In genomic region chr1:191910646-191911045, GRCm38 (mm10) we compare ENCODE assay signal across 8 mouse cellular contexts. TPM values are rescaled to one million over a fixed set of nuclear protein-coding genes. Genes with fewer than 3 reads are reported as not detected.
DNase-seq lines count a peak whose midpoint lies in the region; ATAC-seq lines count a peak whose summit lies in the region.

No protein-coding gene starts in this region.

- WGBS in hindbrain, embryonic 12.5 days, result 76% methylated on average over 3 of the region's 3 CpGs
- 87% methylated on average over 3 of the region's 3 CpGs for WGBS in hindbrain, embryonic 11.5 days
- WGBS in embryonic facial prominence, embryonic 13.5 days, result 74% methylated on average over 3 of the region's 3 CpGs
- 25% methylated on average over 3 of the region's 3 CpGs for WGBS in macrophage (ENCODE audit: missing documents)
- 84% methylated on average over 3 of the region's 3 CpGs for WGBS in forebrain, embryonic 10.5 days

- no peaks in the 10 kb centered on the region for H3K27me3 ChIP-seq in hindbrain, embryonic 12.5 days
- no peaks in the 10 kb centered on the region for H3K27me3 ChIP-seq in hindbrain, embryonic 11.5 days (ENCODE audit: control insufficient read depth, insufficient read depth, low read length)
- H3K27me3 ChIP-seq in embryonic facial prominence, embryonic 13.5 days, result no peaks in the 10 kb centered on the region
- peaks cover under 1% of the 10 kb centered on the region; the same call in 1 of the 2 replicates for H3K27me3 ChIP-seq in forebrain, embryonic 10.5 days (ENCODE audit: poor library complexity, severe bottlenecking)

- no peak overlapping the region for H3K27ac ChIP-seq in hindbrain, embryonic 12.5 days
- H3K27ac ChIP-seq in hindbrain, embryonic 11.5 days (ENCODE audit: low read depth, low read length), result no peak overlapping the region
- no peak overlapping the region for H3K27ac ChIP-seq in embryonic facial prominence, embryonic 13.5 days
- peak overlapping the region; percentile 15 for H3K27ac ChIP-seq in macrophage
- no peak overlapping the region for H3K27ac ChIP-seq in forebrain, embryonic 10.5 days

- H3K4me2 ChIP-seq in hindbrain, embryonic 12.5 days (replicated peaks), result peak overlapping the region; percentile 11; the same call in 1 of the 2 replicates
- no peak overlapping the region for H3K4me2 ChIP-seq in hindbrain, embryonic 11.5 days (replicated peaks; ENCODE audit: low read depth, low read length)
- peak overlapping the region; percentile 34 for H3K4me2 ChIP-seq in embryonic facial prominence, embryonic 13.5 days

- ATAC-seq in hindbrain, embryonic 12.5 days (ENCODE audit: low FRiP score), result no peak
- no peak for ATAC-seq in hindbrain, embryonic 11.5 days (ENCODE audit: low FRiP score)
- no peak for ATAC-seq in embryonic facial prominence, embryonic 13.5 days (ENCODE audit: insufficient number of reproducible peaks, insufficient read depth, low FRiP score, low TSS enrichment, low read depth)

- no peaks in the 10 kb centered on the region for H3K9me3 ChIP-seq in hindbrain, embryonic 12.5 days (replicated peaks)
- H3K9me3 ChIP-seq in hindbrain, embryonic 11.5 days (ENCODE audit: control insufficient read depth, low read length), result no peaks in the 10 kb centered on the region
- H3K9me3 ChIP-seq in embryonic facial prominence, embryonic 13.5 days, result no peaks in the 10 kb centered on the region
- H3K9me3 ChIP-seq in forebrain, embryonic 10.5 days, result no peaks in the 10 kb centered on the region

- peaks cover 36% of the 10 kb centered on the region for H3K4me1 ChIP-seq in hindbrain, embryonic 12.5 days
- H3K4me1 ChIP-seq in hindbrain, embryonic 11.5 days (replicated peaks; ENCODE audit: control insufficient read depth, insufficient read depth, low read length), result peaks cover 6% of the 10 kb centered on the region
- peaks cover 41% of the 10 kb centered on the region for H3K4me1 ChIP-seq in embryonic facial prominence, embryonic 13.5 days
- peaks cover 56% of the 10 kb centered on the region for H3K4me1 ChIP-seq in forebrain, embryonic 10.5 days

- DNase-seq in hindbrain, embryonic 11.5 days (ENCODE audit: low spot score), result no peak
- DNase-seq in kidney, adult 18-20 months, result peak; percentile 48
- DNase-seq in adrenal gland, adult (ENCODE audit: inconsistent age in 2 of 2, low spot score in 1 of 2), result no peak
- no peak for DNase-seq in thymus, adult 18-20 months
- DNase-seq in forebrain, embryonic 10.5 days (ENCODE audit: extremely low spot score, low spot score), result no peak

- H3K4me3 ChIP-seq in hindbrain, embryonic 12.5 days, result no peak overlapping the region
- H3K4me3 ChIP-seq in hindbrain, embryonic 11.5 days (ENCODE audit: low read depth, low read length), result no peak overlapping the region
- H3K4me3 ChIP-seq in embryonic facial prominence, embryonic 13.5 days, result no peak overlapping the region
- H3K4me3 ChIP-seq in macrophage (ENCODE audit: inconsistent target), result no peak overlapping the region
- H3K4me3 ChIP-seq in forebrain, embryonic 10.5 days, result no peak overlapping the region

- H3K9ac ChIP-seq in hindbrain, embryonic 12.5 days, result no peak overlapping the region
- no peak overlapping the region for H3K9ac ChIP-seq in hindbrain, embryonic 11.5 days (ENCODE audit: low read depth, low read length)
- H3K9ac ChIP-seq in embryonic facial prominence, embryonic 13.5 days, result no peak overlapping the region

- H3K36me3 ChIP-seq in hindbrain, embryonic 12.5 days, result peaks cover 8% of the 10 kb centered on the region
- H3K36me3 ChIP-seq in hindbrain, embryonic 11.5 days (ENCODE audit: control insufficient read depth, insufficient read depth, low read length), result no peaks in the 10 kb centered on the region
- peaks cover 22% of the 10 kb centered on the region for H3K36me3 ChIP-seq in embryonic facial prominence, embryonic 13.5 days
- H3K36me3 ChIP-seq in macrophage (ENCODE audit: inconsistent target), result peaks cover 17% of the 10 kb centered on the region; the same call in 1 of the 2 replicates
- peaks cover 43% of the 10 kb centered on the region for H3K36me3 ChIP-seq in forebrain, embryonic 10.5 days (replicated peaks)

- H3K79me2 ChIP-seq in macrophage (ENCODE audit: inconsistent target), result peaks cover 57% of the 10 kb centered on the region

RNA-seq across cellular contexts. Expression of gene Slc30a1, which starts 4.1 kb away (rescaled TPM):
- 4.6 and 4.9 TPM in 2 replicates for polyA plus RNA-seq in hindbrain, embryonic 12.5 days (2016; fragmentation: Nextera tagmentation; extraction: Ambion mirVana)
- polyA plus RNA-seq in hindbrain, embryonic 11.5 days (2014; fragmentation: Nextera tagmentation; extraction: Ambion mirVana), result 1.9 and 2.6 TPM in 2 replicates
- polyA plus RNA-seq in embryonic facial prominence, embryonic 13.5 days (2015; fragmentation: Nextera tagmentation; extraction: Ambion mirVana), result 1.7 and 2.0 TPM in 2 replicates
- total RNA-seq in macrophage (2018; cell fraction: chromatin; rRNA removed), result 10 to 100 TPM in 12 of 26 experiments, 1 to 10 TPM in 14; 3.9 to 31.3 (median 9.4) TPM
- total RNA-seq in macrophage (2018; cell fraction: cytosol; rRNA removed), result 10 to 100 TPM; 18.0 to 86.1 (median 49.5) TPM
- 10 to 100 TPM; 21.9 to 89.8 (median 47.1) TPM for total RNA-seq in macrophage (2018; cell fraction: nucleus; rRNA removed)
- 29.5 to 46.7 TPM (median 43.8 TPM) in 3 replicates for polyA plus RNA-seq in macrophage (2018)
- 1.2 and 1.5 TPM in 2 replicates for polyA plus RNA-seq in forebrain, embryonic 10.5 days (2016; fragmentation: Nextera tagmentation; extraction: Ambion mirVana)
